Mouse (Mus musculus): ENCODE data around the gene Fscn1. TPM values are rescaled to one million over a fixed set of nuclear protein-coding genes. Genes with fewer than 3 reads are reported as not detected.

Gene Fscn1
- polyA plus RNA-seq, 2 experiments: 19.3 to 21.1 TPM

- peaks cover 0 to 2% of the 10 kb centered on the region in 2 experiments; a peak in 1 of 4 replicates for H3K4me1 ChIP-seq (replicated peaks; ENCODE audit: control insufficient read depth in 2 of 2, insufficient read depth in 2 of 2, low read length in 1 of 2)
- no peaks in the 10 kb centered on the region for H3K36me3 ChIP-seq (replicated peaks; ENCODE audit: control insufficient read depth, insufficient read depth, low read depth)
- H3K27me3 ChIP-seq (ENCODE audit: control insufficient read depth, insufficient read depth, low read length): peaks cover 45% of the 10 kb centered on the region
- WGBS (ENCODE audit: insufficient replicate concordance): 4% methylated on average over 41 of the region's 43 CpGs
- TF ChIP-seq CTCF (IDR thresholded peaks at IDR 0.05; ENCODE audit: low read depth) (no peak), EP300 (IDR thresholded peaks at IDR 0.05; ENCODE audit: low read depth) (no peak)
- peak overlapping the region; percentile 5; the same call in 1 of the 2 replicates for H3K9ac ChIP-seq (replicated peaks)
- peak overlapping the region; percentile 57 for H3K4me2 ChIP-seq (ENCODE audit: low read depth)
- no peaks in the 10 kb centered on the region for H3K9me3 ChIP-seq (ENCODE audit: control insufficient read depth, low read length)
- DNase-seq (ENCODE audit: low read depth in 3 of 3, low spot score in 3 of 3): no peak
- ATAC-seq (ENCODE audit: insufficient read depth): peak; percentile 36; the same call in 1 of the 2 replicates
- H3K27ac ChIP-seq: no peak overlapping the region; the same call in 1 of the 2 replicates
- H3K4me3 ChIP-seq (ENCODE audit: insufficient read depth in 1 of 2, low read depth in 2 of 2, low read length in 2 of 2): peak overlapping the region; percentile 47 to 56
Observed at GRCm38 (mm10) chr5:142961881-142962443, 1.8 kb downstream of the Fscn1 start.

GRCm38 (mm10) chr5:142962444-142962961 lies 2.4 kb downstream of the Fscn1 start:
- no peak for DNase-seq (ENCODE audit: low read depth in 3 of 3, low spot score in 3 of 3)
- TF ChIP-seq CTCF (IDR thresholded peaks at IDR 0.05; ENCODE audit: low read depth) (no peak), EP300 (IDR thresholded peaks at IDR 0.05; ENCODE audit: low read depth) (no peak)
- Histone ChIP-seq H3K4me2 (ENCODE audit: low read depth) (peak overlapping the region; percentile 57), H3K27me3 (ENCODE audit: control insufficient read depth, insufficient read depth, low read length) (peaks cover 45% of the 10 kb centered on the region), H3K4me1 (replicated peaks; ENCODE audit: control insufficient read depth in 2 of 2, insufficient read depth in 2 of 2, low read length in 1 of 2) (peaks cover 0 to 2% of the 10 kb centered on the region in 2 experiments; a peak in 1 of 4 replicates), H3K9ac (replicated peaks) (no peak overlapping the region), H3K27ac (no peak overlapping the region; the same call in 1 of the 2 replicates), H3K36me3 (replicated peaks; ENCODE audit: control insufficient read depth, insufficient read depth, low read depth) (no peaks in the 10 kb centered on the region), H3K4me3 (ENCODE audit: insufficient read depth in 1 of 2, low read depth in 2 of 2, low read length in 2 of 2) (peak overlapping the region; percentile 47 to 56), H3K9me3 (ENCODE audit: control insufficient read depth, low read length) (no peaks in the 10 kb centered on the region)
- 25% methylated on average over 11 of the region's 11 CpGs for WGBS (ENCODE audit: insufficient replicate concordance)
- ATAC-seq (ENCODE audit: insufficient read depth): no peak

GRCm38 (mm10) chr5:142963003-142963704 lies 3.0 kb downstream of the Fscn1 start:
- 27% methylated on average over 13 of the region's 13 CpGs for WGBS (ENCODE audit: insufficient replicate concordance)
- H3K4me3 ChIP-seq (ENCODE audit: insufficient read depth in 1 of 2, low read depth in 2 of 2, low read length in 2 of 2): peak overlapping the region; percentile 2 to 32
- no peak overlapping the region for H3K9ac ChIP-seq (replicated peaks)
- no peaks in the 10 kb centered on the region for H3K36me3 ChIP-seq (replicated peaks; ENCODE audit: control insufficient read depth, insufficient read depth, low read depth)
- H3K27me3 ChIP-seq (ENCODE audit: control insufficient read depth, insufficient read depth, low read length): peaks cover 45% of the 10 kb centered on the region
- H3K9me3 ChIP-seq (ENCODE audit: control insufficient read depth, low read length): no peaks in the 10 kb centered on the region
- ATAC-seq (ENCODE audit: insufficient read depth): no peak
- peak overlapping the region; percentile 57 for H3K4me2 ChIP-seq (ENCODE audit: low read depth)
- no peak for DNase-seq (ENCODE audit: low read depth in 3 of 3, low spot score in 3 of 3)
- no peak overlapping the region for H3K27ac ChIP-seq
- H3K4me1 ChIP-seq (replicated peaks; ENCODE audit: control insufficient read depth in 2 of 2, insufficient read depth in 2 of 2, low read length in 1 of 2): peaks cover 0 to 2% of the 10 kb centered on the region in 2 experiments; a peak in 1 of 4 replicates
- TF ChIP-seq EP300 (IDR thresholded peaks at IDR 0.05; ENCODE audit: low read depth): no peak
- TF ChIP-seq CTCF (IDR thresholded peaks at IDR 0.05; ENCODE audit: low read depth): no peak

- Histone ChIP-seq H3K27ac (no peak overlapping the region), H3K4me3 (ENCODE audit: insufficient read depth in 1 of 2, low read depth in 2 of 2, low read length in 2 of 2) (no peak overlapping the region), H3K9me3 (ENCODE audit: control insufficient read depth, low read length) (no peaks in the 10 kb centered on the region), H3K4me1 (replicated peaks; ENCODE audit: control insufficient read depth in 2 of 2, insufficient read depth in 2 of 2, low read length in 1 of 2) (peaks cover 0 to 2% of the 10 kb centered on the region in 2 experiments; a peak in 1 of 4 replicates), H3K36me3 (replicated peaks; ENCODE audit: control insufficient read depth, insufficient read depth, low read depth) (no peaks in the 10 kb centered on the region), H3K27me3 (ENCODE audit: control insufficient read depth, insufficient read depth, low read length) (peaks cover 45% of the 10 kb centered on the region), H3K4me2 (ENCODE audit: low read depth) (peak overlapping the region; percentile 57; the same call in 1 of the 2 replicates), H3K9ac (replicated peaks) (no peak overlapping the region)
- DNase-seq (ENCODE audit: low read depth in 3 of 3, low spot score in 3 of 3) (no peak), ATAC-seq (ENCODE audit: insufficient read depth) (no peak)
- TF ChIP-seq CTCF (IDR thresholded peaks at IDR 0.05; ENCODE audit: low read depth) (no peak), EP300 (IDR thresholded peaks at IDR 0.05; ENCODE audit: low read depth) (no peak)
- WGBS (ENCODE audit: insufficient replicate concordance): 43% methylated on average over 17 of the region's 17 CpGs
Observed at GRCm38 (mm10) chr5:142963705-142964494, 3.8 kb downstream of the Fscn1 start.

Data from liver, embryonic 14.5 days (tissue).